Mouse (Mus musculus) cerebellum, adult 9-11 months (tissue): ENCODE measurements around the gene Acsf2.
A peak's percentile ranks its signal among the peaks of the same experiment; 100 is the strongest.
"Not testable (repeated sequence)": the region's sequence is repeated elsewhere in the genome, so short reads cannot be mapped to it uniquely, and the experiment has no call there.

Experiments
- DNase-seq: peaks from one replicate; pipeline ENCODE4 v3.0.0; 2022

The Acsf2 gene

DNA sequence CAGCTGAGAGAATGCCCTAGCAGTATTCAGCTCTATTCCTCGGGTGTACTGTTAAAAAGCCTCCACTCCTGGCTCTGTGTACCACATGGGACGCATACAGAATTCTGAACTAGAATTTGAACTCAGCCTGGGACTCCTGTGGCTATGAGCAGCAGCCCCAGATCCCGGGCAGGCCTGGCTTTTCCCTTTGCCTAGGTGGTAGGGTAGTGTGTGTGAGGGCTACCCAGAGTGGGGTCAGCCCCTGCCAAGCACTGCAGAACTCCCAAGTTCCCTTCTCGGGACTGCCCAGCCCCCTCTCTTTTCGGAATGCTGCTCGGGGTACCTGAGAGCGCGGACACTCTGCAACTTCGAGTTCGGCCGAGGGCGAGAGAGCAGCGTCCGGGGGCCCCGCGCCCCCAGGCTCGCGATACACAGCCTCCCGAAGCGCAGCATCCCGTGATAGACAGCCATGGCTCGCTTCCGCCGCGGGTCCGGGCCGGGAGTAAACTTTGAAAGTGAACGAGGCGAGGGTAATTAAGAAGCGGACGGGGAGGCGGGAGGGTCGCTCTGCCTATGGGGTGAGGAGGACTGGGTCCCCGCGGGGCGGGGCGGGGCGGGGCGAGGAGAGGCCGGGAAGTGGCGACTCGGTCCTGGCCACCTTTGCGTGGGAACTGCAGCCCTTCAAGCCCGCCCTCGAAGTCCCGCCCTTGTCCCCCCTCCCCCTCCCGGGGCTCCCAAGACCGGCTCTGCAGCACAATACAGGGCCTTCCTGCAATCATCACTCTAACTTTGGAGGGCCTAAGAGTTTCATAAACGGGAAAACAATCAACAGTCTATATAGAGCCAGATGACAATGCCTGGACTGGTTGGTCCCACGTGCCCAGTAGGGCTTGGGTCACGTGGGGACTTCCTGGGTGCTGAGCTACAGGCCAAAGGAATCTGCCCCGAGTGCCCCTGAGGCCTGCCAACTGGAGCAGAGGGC is at the start of gene Acsf2:
TSS of gene Acsf2 (minus strand) at position 551 of the 961 bp plus-strand sequence.
- DNase-seq = peak; percentile 12

DNA sequence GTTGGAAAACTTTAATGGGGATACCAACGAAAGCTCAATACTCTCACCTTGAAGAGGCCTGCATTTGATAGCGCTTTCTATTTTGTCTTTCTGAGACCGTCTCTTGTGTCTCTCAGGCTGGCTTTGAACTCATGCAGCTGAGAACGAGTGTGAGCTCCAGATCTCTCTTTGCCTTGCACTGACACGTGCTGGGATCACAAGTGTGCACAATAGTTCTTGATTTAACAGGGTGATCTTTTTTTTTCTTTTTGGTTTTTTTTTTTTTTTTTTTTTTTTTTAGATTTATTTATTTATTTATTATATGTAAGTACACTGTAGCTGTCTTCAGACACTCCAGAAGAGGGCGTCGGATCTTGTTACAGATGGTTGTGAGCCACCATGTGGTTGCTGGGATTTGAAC is 49.6 kb upstream of the Acsf2 start:
- DNase-seq = not testable (repeated sequence)

DNA sequence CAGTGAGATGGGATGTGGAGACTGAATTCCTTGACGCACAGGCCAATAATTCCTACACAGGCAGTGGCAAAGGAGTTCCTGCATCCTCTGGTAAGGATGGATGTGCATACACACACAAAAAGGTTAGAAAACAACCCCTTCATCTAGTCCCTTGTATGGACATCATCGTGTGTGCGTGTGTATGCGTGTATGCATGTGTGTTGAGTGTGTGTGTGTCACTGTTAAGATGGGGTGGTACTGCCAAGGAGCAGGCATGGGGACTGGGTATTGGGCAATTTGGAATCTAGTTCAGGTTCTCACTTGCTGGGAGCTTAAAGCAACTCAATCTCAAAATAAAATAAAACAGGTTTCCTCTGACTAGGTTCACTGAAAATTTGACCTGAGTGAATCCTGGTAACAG is 44.8 kb upstream of the Acsf2 start:
- DNase-seq = no peak

DNA sequence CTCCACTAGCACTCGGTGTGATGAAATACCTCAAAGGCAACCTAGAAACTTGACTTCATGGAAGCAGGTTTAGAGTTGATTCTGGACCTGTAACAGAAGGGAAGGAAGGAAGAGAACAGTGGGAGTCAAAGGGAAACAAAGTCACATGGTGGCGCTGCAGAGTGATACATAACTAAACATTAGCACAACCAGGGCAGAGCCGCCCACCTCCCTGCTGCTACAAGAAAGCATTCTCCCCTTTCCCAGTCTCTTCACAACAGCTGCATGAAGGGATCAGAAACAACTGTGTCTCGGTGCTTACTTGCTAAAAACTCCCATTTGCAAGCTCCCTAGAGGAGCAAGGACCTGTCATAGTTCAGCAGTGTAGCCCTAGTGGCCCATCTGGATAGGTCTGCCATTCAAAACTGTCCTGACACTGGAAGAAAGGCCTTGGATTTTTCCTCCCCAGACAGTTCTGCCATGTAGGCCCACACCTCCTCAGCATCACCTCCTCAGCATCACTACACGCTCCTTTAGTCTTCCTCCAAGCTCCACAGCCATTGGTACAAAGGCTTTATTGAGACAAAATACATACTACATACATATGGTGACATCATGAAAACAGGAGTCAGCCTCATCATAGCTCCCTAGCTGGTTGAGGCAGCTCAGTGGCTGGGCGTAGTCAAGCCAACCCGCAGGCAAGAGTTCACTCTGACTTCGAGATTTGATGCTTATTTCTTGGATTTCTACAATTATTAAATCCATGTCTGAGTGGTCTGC is 43.0 kb upstream of the Acsf2 start:
- no peak for DNase-seq

DNA sequence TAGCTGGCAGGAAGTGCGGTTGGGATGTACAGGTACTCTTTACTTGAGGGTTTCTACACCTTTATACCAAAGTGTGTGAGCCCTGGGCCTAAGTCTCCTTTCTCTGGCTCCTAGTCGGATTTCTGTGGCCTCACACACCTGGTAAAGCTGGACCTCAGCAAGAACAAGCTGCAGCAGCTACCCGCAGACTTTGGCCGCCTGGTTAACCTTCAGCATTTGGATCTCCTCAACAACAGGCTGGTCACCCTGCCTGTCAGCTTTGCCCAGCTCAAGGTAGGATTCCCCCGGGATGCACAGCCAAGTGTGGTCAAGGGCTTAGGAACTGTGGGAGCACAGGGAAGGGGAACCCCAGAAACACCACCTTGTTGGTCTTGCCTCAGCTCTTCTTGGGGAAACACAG is 32.8 kb upstream of the Acsf2 start:
- DNase-seq = no peak

DNA sequence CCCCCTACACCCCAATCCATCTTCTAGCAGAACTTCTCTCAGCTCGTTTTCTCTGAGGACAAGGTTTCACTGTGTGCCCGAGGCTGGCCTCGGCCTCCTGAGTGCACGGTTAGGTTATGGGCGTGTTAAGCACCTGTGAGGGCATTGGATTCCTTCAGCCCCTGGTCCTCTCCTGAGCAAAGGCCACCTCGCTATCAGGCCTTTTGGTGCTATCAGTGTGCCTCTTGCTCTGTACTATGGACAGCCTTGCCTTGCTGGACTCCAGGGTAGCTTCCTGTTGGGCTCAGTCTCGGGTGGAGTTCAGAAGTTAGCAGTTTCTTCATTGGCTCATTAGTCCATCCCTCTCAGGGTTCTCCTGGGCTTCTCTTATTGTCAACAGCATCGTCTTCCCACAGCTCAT is 31.3 kb upstream of the Acsf2 start:
- DNase-seq = no peak

DNA sequence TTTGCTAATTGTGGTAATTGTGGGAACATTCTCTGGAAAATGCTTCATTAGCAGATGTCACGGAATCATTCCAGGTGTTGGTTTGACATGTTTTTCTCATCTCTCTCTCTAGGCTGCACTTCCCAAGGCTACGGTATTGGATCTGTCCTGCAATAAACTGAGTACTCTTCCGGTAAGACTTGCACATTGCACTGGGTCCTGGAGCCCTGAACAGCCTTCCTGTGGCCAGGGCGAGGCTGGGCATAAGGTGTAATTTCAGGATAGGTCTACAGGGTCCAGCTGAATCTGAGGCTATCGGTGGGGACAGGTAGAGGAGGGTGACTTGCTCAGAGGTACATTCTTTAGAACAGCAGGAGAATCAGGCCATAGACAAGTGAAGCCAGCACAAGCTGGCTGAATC is 30.3 kb upstream of the Acsf2 start:
- no peak for DNase-seq

DNA sequence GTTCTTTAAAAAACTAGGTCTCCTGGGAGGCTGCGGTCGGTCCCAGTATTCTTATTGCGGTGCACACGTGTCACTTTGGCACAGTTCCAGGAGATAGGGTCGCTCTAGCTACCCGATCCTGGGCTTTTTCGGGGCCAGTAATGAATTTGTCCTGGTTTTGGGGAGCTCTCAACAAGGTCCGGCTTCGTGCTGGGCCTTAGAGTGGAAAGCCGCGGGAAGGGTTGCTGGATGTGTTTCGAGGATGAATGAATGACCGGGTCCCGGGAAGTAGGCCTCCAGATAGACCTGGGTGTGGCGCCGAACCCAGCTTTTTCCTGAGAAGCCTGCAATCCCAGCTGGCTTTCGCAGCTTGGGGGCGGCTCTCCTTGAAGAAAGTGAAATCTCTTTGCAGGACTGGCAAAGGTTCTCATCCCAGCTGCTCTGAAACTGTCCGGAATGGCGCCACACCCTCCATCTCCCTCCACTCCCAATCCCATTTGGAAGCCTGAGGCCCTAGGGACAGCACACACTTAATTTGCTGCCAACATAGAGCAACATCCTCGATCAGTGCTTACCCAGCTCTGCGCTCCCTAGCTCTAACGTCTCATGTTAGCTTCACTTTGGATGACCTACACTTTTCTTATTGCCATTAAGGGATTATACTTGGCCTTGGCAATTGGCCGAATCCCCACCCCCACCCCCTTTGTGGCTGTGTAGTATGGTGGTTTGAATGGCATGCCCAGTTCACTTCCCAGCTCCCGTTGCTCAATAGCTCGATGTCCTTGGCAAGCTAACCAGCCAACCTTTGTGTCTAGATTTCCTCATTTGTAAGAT is 28.7 kb upstream of the Acsf2 start:
- peak; percentile 13 for DNase-seq

DNA sequence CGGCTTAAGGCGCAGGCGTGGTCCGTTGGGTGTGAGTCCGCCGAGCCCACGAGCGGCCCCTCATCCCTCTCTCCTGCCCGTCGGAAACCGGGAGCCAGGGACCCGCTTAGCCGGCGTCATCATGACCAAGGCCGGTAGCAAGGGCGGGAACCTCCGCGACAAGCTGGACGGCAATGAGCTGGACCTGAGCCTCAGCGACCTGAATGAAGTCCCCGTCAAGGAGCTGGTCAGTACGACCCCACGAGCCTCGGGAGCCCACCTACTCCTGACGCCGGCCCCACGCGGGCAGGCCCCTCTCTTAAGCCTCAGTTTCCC is 28.2 kb upstream of the Acsf2 start:
- DNase-seq = no peak

DNA sequence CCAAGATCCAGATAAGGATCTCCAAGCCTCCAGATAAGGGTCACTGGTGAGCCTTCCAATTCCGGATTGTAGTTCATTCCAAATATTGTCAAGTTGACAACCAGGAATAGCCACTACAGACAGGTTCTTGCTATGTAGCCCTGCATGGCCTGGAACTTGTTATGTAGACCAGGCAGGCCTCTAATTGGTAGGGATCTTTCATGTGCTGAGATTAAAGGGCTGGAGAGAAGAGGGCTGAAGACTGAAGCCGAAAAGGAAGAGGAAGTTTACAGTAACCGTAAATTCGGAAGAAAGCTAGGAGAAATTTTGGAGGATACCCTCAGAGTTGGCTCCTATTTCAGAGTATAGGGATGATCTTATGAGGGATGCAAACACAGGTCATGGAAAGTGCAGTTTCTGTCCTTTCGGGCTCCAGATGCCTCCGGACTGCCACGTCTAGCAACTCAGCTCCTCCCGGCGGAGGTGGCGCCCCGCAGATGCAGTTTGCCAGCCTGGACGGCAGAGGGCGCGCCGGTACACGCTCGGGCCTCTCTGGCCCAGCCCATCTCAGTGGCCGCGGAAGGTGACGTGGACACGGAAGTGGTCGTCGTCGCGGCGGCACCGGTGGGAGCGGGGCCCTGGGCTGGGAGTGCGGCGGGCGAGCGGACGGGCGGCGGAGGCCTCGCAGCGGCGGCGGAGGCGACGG is 27.7 kb upstream of the Acsf2 start, which contains the start of gene Lrrc59:
TSS of gene Lrrc59 (plus strand) at position 569 of the 685 bp plus-strand sequence.
- peak; percentile 91 for DNase-seq

DNA sequence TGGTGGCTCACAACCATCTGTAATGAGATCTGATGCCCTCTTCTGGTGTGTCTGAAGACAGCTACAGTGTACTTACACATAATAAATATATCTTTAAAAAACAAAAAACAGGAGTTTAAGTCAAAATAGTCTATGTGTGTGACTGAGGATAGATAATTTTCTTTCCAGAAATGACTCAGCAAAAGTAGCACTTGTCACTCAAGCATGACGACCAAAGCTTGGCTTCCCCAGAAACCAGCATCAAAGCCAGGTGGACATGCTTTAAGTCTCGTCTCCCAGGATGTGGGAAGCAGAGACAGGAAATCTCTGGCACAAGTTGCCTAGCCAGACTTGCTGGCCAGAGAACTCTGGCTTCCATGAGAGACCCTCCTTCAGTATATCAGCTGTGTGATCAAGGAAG is 20.5 kb upstream of the Acsf2 start:
- DNase-seq = no peak

DNA sequence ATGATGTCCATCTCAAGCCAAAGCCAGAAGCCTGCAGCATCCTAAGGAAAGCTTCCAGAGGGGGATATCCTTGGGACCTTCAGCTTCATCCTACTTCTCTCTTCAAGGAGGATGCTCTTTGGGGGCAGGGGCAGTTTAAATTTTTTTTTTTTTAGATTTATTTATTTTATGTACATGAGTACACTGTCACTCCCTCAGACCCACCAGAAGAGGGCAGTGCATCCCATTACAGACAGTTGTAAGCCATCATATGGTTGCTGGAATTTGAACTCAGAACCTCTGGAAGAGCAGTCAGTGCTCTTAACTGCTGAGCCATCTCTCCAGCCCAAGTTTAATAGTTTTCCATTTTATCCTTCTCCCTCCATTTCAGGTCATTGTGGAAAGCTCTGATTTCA is 19.8 kb upstream of the Acsf2 start:
- no peak for DNase-seq

DNA sequence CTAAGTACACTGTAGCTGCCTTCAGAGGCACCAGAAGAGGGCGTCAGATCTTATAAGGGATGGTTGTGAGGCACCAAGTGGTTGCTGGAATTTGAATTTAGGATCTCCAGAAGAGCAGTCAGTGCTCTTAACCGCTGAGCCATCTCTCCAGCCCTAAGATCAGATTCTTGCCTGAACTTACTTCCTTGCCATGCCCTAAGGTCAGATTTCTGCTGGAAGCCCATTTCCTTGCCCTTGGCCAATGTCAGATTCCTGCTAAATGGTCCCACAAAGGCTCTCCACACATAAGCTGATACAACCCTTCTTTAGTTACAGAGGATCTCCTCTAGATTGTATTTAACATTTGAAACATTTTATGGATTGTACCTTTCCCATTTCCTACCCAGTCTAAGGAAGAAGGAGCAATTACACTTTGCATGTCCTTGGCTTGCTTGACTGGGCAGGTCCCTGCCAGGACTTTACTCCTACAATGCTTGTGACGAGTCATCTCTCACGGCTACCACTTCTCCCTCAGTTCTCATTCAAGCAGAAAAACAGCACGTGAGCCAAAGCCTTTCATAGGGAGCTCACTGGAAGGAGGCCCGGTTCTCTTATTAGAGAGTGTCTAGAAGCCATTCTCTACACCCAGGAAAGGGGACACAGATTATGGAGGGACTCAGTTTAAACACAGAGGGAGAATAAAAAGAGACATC is 19.2 kb upstream of the Acsf2 start:
- no peak for DNase-seq

DNA sequence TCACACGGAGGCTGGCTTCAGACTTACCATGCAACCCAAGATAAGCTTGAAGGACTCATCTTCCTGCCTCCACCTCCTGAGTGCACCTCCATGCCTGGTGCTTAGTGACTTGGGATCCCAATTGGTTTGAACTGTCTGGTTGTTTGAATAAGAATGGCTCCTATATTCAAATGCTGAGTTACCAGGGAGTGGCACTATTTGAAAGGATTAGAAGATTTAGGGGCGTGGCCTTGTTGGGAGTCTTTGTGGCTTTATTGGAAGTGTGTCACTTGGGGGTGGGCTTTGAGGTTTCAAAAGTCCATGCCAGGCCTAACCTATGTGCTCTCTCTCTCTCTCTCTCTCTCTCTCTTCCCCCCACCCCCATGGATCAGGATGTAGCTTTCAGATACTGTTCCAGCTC is 16.0 kb upstream of the Acsf2 start:
- DNase-seq = no peak

DNA sequence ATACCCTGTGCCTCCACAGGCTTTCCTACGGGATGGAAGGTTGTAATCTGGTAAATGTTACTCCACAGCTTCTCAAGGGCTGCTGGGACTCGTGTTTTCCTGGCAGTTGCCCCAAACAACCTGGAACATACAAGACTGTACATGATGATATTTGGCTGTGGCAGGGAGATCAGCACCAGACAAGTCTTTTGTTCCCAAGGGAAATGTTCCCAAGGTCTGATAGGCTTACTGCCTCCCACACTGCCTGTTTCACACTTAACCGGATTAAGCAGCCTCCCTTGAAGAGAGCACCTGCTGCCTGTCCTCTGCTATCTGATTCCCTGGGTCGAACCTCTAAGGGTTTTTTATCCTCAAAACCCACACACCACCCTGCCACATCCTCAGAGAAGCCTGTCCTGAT is 13.8 kb upstream of the Acsf2 start:
- DNase-seq = no peak

DNA sequence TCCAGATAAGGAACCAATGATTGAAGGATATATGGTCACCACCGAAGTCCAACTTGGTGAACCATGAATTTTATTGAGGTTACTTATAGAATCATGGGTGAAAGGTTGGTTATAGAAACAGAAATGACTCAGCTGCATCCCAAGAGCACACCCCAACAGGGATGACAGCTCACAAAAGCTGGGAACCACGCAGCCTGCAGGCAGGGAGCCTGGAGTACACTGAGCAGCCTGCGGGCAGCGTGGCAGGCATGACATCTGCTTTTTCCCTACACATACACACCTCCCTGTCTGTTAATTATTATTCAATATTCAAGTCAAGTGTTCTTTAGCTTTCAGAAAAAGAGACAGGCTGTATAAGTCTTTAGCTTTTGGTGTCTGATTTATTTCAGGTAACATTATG is 12.9 kb upstream of the Acsf2 start:
- DNase-seq = no peak

DNA sequence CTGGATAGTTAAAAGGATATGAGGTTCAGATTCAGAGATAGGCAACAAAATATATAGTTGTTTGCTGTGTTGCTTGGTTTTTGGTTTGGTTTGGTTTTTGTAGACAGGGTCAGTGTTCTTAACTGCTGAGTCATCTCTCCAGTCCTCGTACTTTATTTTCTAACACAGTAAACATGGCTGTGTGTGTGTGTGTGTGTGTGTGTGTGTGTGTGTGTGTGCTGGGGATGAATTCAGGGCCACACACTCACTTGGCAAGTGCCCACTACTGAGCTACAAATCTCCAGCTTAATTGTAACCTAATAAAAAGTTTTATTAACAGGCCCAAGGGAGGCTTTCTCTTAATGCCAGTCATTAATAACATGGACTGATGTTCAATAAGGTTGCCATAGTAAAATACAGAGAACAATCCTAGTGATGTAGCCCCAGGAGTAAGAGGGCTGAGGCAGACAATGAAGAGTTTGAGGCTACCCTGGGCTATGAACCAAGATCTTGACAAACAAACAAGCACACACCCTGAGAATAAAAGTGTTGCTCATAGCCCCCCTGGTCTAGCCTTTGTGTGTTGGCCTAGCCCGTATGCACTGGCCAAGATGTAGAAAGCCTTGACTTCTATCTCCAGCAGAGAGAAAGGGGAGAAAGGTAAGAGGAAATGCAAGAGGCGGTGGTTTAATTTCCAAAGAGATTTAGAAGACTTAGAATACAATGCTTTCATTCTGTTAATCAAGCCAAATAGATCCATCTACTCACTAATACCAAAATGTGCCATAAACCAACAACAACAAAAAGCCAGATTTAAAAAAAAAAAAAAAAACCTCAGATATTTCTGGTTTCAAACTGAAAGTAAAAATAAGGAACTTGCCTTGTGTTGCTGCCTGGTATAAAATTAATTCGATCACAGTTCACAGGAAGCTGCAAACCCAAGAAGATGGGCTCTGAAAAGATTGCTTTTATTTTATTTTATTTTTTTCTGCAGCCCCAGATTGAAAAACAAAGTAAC is 9.4 kb upstream of the Acsf2 start:
- no peak for DNase-seq

DNA sequence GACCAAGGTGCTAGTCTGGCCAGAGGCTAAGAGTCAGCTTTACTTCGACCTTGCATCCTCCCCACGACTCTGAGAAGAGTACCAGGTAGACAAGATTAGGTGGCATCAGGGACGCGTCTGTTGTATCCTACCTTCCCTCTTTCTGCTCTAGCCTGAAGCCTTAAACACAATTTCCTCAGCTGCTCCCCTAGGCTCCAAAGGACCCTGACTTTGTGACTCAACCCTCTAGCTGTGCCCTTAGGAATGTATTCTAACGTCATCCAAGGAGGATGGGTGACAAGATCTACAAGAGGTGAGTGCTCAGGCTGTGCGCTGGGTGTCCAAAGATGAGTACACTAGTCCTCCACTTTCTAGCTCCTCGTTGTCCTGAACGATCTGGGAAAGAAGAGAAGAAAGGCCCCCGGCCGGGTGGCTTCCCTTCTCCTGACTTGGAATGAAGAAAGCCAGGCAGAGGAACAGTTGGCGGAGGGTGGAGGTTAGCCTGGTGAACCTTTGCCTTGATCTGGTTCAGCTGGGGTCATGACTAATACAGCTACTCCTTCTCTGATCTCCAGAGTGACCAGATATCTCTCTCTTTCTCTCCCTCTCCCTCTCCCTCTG is 785 bp upstream of the Acsf2 start:
- no peak for DNase-seq

DNA sequence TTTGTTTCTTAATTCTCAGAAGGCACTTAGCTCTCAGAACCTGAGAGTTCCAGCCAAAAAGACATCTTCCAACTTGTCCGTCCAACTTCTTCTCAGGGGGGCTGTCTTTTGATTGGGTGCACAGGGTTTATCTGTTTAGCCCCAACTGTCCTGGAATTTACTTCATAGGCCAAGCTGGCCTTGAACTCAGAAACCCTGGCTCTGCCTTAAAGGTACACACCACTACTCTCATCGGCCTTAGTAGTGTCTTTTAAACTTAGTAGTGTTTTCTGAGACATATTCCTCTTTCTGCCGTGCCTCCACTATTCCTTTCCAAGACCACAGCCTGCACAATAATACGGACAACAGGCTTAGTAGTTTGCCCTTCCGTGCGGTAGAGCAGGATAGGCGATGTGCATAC is 1.2 kb downstream of the Acsf2 start:
- no peak for DNase-seq

DNA sequence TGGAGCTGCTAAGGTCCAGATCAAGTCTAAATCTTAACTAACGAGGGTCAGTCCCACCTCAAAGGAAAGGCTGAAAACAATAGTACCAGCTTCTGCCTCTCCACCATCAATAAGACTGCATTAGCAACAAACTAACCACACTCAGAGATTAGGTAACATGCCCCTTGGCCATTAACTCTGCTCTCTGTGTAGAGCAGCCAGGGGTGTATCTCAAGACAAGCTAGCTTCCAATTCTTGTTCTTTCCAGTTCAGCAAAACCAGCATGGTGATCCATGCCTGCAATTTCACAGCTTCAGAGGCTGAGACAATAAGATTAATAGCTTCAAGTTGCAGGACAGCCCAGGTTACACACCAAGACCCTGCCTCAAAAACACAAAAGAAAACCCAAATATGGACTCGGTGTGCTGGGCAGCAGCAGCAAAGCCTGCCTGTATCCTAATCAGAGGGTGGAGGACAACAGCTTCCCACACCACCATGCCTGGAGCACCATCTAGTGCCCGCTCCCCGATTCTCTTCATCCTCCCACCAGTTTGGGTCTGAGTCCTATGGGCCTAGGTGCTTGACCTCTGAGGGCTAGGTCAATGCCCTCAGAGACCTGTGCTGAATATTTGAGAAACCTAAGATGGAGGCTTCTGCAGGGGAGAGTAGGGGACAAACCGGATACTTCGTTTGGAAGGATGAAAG is 3.1 kb downstream of the Acsf2 start:
- no peak for DNase-seq
